Mouse (Mus musculus) mature B cell (primary cell): ENCODE data around the gene Lbx1.

Experiments
- in situ Hi-C: fragments of 300-500 bp; cut with MboI; formaldehyde crosslinking; loops from 2 replicates; pipeline ENCODE4 v1.14.3; 2019

The Lbx1 gene

GRCm38 (mm10) chr19:45233496-45234127, 2.0 kb downstream of the Lbx1 start:
- in situ Hi-C loops = no loop called here

- in situ Hi-C loops = no loop called here
These were observed 2.9 kb downstream of the Lbx1 start for GRCm38 (mm10) chr19:45232443-45233410.

- in situ Hi-C loops = no loop called here
These were observed 3.6 kb downstream of the Lbx1 start for GRCm38 (mm10) chr19:45232036-45232410.

DNA sequence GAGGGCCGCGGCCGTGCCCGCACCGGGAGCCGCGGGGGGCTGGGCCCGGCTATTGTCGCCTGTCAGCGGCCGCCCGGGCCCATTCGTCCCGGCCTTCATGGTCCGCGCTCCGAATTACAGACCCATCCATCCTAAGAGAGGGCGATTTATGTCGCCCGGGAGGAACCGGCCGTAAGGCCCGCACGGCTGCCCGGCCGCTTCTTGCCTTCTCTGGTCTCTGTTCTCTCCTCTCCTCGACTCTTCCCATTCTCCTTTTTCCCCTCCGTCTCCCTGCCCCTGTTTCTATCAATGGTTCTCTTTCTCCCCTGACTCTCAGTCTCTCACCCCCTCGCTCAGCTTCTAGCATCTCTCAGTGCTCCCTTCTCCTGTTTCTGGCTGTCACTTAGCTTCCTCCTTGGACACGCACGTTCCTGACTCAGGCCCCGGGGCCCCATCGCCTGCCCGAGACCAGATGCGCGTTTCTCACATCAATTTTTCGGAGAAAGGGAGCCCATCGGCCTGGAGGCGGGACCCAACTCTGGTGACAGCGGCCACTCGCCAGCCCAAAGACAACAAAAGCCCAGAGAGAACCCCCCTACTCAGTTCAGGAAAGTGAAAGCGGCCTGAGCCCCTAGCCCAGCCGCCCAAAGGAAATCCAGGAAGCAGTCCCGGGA, 4.1 kb downstream of the Lbx1 start:
- in situ Hi-C loops = no loop called here

- in situ Hi-C loops = no loop called here
These were observed 4.7 kb downstream of the Lbx1 start for GRCm38 (mm10) chr19:45230848-45231382.

GRCm38 (mm10) chr19:45230201-45230611, 5.4 kb downstream of the Lbx1 start:
- in situ Hi-C loops = no loop called here

DNA sequence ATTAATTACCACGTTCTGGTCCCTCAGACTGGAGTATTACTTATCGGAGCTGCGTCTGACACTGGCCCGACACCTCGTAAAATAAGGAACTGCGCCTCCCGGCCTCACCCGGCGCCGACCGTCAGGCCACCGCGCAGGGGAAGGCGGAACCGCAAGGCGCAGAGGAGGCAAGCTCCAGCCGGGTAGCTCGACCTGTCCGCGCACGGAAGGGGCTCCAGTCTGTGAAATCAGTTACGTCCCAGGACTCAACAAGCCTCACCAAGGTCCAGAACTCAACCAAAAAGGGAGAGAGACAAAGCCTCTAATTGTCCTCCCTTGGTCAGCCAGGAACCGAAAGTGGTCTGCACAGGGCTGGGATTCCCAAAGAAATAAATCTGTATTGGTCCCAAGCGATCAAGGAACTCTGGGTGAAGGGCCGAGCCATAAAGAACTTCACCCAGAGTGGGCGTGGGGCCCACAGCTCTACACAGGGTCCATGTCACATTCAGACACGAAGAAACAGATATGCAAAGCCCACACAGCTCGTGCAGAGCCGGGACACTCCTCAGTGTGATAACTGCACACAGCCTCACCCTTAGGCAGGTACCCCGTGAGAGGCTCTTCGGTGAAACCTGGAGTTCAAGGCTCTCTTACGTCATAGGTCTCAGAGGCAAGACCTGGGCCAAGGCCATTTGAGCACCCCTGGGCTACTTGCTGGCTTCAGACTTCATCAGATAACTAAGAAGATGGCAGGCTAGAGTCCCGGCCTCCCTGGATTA, 6.1 kb downstream of the Lbx1 start:
- in situ Hi-C loops = loop anchor here (10.0 kb wide), 1 partner anchor 315 kb away; no protein-coding TSS in a partner anchor

- in situ Hi-C loops = loop anchor here (10.0 kb wide), 1 partner anchor 316 kb away; no protein-coding TSS in a partner anchor
These were observed 6.8 kb downstream of the Lbx1 start for GRCm38 (mm10) chr19:45228781-45229180.

DNA sequence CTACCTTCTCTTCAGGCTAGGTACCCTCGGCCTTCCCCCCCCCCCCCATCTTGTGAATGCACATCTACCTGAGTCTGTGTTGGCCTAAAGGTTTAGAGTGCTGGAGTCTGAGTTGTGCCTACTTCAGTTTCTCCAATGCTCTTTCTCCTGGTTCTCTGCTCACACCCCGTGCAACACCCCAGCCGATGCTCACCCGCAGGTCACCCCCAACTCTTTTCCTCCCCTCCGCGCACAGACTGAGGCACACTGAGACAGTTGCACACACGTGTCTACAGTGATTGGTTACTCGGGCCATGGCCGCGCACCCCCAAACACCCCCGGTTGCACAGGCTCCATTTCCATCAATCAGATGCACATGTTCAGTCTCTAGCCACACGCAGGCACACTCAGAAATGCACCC, 7.5 kb downstream of the Lbx1 start:
- in situ Hi-C loops = loop anchor here (10.0 kb wide), 1 partner anchor 317 kb away; no protein-coding TSS in a partner anchor

GRCm38 (mm10) chr19:45227671-45228070, 7.9 kb downstream of the Lbx1 start:
- in situ Hi-C loops = loop anchor here (10.0 kb wide), 1 partner anchor 317 kb away; no protein-coding TSS in a partner anchor

GRCm38 (mm10) chr19:45227049-45227448, 8.6 kb downstream of the Lbx1 start:
- in situ Hi-C loops = loop anchor here (10.0 kb wide), 1 partner anchor 318 kb away; no protein-coding TSS in a partner anchor

DNA sequence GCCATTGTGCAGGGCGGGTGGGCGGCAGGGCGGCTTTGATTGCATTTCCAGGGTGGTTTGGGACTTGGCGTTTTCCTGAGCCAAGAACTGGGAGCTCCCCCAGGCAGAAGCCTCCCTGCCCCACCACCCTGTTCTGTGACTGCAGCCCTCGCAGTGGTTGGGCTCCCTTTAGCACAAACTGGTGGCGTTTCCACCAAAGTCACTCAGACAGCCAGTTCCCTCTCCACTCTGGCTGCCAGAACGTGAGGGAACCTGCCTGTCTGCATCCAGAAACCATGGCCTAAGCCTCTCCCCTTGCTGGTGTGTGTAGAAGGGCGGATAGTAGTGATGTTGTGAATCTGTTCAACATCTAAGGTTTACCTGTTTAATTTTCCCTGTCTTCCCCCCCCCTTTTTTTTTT, 9.4 kb downstream of the Lbx1 start:
- in situ Hi-C loops = loop anchor here (10.0 kb wide), 1 partner anchor 319 kb away; no protein-coding TSS in a partner anchor

DNA sequence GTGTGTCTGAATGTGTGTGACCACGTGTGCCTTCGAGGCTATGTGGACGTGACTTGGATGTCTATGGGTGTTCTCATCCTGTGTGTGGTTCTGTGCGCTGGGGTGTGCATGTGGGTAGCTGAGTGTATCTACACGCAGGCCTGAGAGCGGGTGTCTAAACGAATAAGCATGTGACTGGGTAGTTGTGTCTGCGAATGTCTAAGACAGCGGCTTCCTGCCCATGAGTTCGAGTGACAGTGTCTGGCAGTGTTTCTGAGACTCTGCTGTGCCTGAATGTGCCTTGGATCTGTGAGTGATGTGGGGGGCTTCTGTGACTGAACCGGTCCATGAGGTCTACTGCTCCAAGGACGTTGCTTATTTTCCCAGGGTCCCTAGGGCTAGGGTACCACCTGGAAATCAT, 10.5 kb downstream of the Lbx1 start:
- in situ Hi-C loops = loop anchor here (10.0 kb wide), 1 partner anchor 320 kb away; no protein-coding TSS in a partner anchor

DNA sequence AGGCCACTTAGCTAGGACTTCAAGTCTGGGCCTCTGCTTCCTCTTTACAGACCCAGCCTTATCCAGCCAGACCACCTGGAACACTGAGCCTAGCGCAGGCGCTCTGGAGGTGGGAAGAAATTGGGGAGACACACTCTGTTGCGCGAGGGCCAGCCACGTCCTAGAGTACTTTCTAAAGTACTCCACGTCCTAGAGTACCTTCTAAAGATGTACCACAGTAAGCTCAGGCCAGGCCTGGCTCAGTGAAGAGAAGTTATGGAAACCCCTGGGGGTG, 11.4 kb downstream of the Lbx1 start:
- in situ Hi-C loops = loop anchor here (10.0 kb wide), 1 partner anchor 321 kb away; no protein-coding TSS in a partner anchor

DNA sequence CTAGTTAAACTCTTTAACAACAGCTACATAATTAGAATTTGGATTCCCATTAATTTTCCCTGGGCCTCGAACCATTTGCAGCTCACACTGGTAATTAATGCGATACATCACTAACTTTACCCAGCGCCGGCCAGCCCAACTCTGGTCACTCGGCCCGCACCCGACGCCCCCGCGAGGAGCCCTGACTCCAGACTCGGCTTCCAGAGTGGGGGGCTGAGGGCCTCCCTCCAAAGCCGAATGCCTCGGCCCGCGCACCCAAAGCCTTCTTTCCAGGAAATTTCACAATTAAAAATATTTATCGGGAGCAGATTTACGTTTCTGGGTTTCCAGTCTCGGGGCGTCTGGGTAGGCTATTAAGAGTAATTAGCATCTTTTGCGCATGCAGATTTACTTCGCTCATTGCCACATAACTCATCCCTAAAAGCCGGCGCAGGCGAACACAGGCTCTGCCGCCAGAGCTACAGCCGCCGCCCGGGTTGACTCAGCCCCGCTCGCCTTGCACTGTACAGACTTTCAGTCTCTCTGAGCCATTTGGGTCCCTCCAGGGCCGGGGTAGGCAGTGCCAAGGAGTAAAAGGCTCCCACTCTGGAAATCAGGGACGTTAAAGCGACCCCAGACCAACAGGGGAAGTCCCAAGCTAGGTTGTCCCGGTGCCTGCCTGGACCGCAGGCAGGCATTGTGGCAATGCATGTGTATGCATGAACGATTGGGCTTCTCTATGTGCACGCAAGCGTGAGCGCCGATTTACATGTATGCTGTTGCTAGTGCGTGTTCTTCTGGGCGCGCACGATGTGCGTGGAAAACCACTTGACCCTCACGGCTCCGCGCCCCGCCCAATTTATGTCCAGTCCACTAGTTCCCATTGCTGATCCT, 12.0 kb downstream of the Lbx1 start:
- in situ Hi-C loops = loop anchor here (10.0 kb wide), 1 partner anchor 321 kb away; no protein-coding TSS in a partner anchor

- in situ Hi-C loops = loop anchor here (10.0 kb wide), 1 partner anchor 323 kb away; no protein-coding TSS in a partner anchor
These were observed 13.3 kb downstream of the Lbx1 start for GRCm38 (mm10) chr19:45222141-45222782.

- in situ Hi-C loops = loop anchor here (10.0 kb wide), 1 partner anchor 323 kb away; no protein-coding TSS in a partner anchor
These were observed 14.2 kb downstream of the Lbx1 start for GRCm38 (mm10) chr19:45221458-45221783.

DNA sequence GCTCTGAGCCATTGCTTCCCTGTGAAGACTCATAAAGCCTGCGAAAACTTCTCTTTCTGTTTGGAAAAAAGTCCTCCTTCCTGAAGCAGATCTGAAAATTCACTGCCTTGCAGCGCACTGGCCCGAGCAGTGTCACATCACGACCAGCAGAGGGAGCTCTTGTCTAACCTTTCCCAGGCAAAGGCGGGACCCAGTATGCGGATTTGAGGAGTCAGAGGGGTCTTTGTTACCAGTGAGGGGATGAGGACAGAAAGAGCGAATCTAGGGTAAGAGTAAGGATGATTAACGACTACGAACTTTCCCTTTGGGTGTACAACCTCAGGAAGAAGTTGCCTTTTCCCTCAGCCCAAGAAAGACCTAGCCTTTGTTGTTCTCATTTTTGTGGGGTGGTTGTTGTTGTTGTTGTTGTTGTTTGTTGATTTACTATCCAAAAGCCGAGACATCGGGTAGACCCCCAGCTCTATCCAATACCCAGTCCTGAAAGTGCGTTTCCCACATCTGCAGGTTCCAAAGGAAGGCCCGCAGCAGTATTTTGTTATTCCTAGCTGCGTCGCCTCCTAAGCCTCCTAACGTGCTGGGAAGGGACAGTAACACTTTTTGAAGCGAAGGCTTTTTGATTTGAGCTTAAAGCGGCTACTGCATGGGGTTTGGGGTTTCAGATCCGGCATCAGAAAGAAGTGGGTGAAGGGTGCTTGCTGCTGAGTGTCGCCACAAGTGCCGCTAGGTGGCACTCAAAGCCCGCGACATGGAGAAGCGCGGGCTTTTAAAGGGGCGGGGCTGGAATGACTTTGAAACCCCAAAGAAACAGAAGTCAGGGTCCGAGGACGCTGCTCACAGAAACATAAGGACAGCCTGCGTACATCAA, 14.8 kb downstream of the Lbx1 start:
- in situ Hi-C loops = loop anchor here (10.0 kb wide), 1 partner anchor 324 kb away; no protein-coding TSS in a partner anchor

GRCm38 (mm10) chr19:45216240-45216639, 19.4 kb downstream of the Lbx1 start:
- in situ Hi-C loops = no loop called here
